Mouse (Mus musculus): Measurements from ENCODE around the gene Rarres1. TPM values are rescaled to one million over a fixed set of nuclear protein-coding genes. Genes with fewer than 3 reads are reported as not detected.

The Rarres1 gene
- total RNA-seq (2023) = not detected

DNA sequence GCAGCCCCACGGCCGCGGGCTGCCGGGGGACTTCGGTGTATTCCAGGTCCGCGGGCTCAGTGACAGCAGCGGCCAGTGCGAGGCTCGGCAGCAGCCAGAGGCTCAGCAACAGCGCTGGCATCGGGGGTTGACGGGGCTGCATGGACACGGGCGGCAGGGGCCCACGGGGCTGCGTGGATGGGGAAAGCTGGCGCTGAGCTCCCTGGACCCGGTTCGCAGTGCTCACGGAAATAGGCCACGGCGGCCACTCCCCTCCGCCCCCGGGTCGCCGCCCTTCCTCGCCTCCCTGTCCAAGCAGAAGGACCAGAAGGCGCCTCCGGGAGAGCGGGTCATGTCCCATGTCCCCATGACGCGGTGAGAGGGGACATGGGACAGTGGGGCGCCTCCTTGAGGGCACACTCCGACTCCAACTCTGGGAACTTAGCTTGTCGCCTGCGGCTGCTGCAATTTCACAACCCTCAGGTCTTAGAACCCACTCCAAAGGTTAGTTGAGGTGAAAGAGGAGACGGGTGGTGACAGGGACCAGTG lies at the start of gene Rarres1:
Rarres1 (minus strand) TSS at position 250 of the 528 bp plus-strand sequence.

DNA sequence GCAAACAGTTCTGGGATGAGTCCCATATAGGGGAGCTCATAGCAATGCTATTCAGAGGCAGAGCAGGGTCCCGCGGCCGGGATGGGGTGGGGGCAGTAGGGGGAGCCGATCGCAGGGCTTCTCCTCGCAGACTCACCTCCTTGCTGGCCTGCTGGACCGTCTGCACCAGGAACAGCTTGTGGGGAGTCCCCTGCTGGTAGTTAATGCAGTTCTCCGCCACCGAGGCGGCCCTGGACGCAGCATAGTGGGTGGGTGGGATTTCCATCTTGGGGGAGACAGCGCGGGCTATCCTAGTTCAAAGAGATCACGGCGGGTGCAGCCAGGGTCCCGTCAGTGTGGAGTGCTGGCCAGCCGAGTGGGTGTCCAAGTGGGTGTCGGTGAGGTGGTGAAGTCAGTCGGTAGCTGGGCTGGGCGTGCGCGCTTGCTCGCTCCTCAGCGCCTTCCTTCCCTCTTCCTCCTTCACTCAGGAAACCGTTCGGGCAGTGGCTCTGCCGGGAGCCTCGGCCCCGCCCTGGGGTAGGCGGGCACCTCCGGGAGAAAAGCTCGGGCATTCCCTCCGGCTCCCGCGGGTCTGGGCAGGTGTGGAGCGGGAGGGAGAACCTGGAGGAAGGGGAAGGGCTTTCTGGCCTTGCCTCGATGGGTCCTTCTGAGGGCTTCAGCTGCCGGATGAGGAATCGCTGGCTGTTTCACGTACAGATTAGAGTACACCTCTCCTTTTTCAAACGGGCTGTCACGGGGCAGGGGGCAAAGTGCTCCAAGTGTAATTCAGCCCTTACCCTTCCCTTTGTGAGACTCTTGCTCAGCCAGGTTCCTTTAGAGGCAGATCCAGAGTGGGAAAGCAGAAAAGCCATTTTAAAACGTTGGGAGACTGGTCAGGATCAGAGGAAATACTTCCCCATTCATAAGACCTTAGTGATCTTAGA lies 51.6 kb downstream of the Rarres1 start, which contains the start of gene Lxn:
Lxn (minus strand) TSS at position 477 of the 923 bp plus-strand sequence.

DNA sequence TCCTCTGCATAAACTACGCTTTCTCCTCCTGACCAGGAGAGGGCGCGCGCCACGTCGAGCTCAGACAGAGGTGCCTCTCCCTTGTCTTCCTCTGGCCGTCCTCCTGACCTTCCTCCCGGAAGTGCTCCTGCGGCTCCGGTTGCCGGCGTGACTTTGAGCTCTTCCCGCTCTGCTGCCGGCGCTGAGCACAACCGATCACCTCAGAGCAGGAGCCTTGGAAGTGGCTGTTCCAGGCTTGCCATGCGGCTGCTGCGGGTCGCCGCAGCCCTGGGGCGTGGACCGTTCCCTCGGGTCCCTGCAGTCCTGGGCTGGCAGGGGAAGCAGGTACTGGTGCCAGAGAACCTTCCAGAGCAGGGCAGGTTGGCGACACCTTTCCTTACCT lies 85.3 kb downstream of the Rarres1 start, which contains the start of gene Gfm1:
Gfm1 (plus strand) TSS at position 98 of the 382 bp plus-strand sequence.

Other genes with a start within 250 kb of the Rarres1 start
- gene Mlf1, start 141.4 kb downstream of the Rarres1 start, total RNA-seq (2023) = 1.1 TPM
- gene Gm17402, start 140.4 kb downstream of the Rarres1 start, total RNA-seq (2023) = not detected
- 28.2 TPM for gene Gfm1, start 85.4 kb downstream of the Rarres1 start, total RNA-seq (2023)
- 0.88 TPM for gene Lxn, start 51.6 kb downstream of the Rarres1 start, total RNA-seq (2023)
- gene Mfsd1, start 67.2 kb upstream of the Rarres1 start, total RNA-seq (2023) = 28.1 TPM